Mouse (Mus musculus) liver, adult 2 months (tissue): ENCODE measurements around the gene Uqcc2. TPM values are rescaled to one million over a fixed set of nuclear protein-coding genes. Genes with fewer than 3 reads are reported as not detected.

Source experiments
- DNase-seq: peaks from one replicate; pipeline ENCODE4 v3.0.0-alpha.2; 2011; ENCODE audit warnings: low read depth, low spot score; ENCODE audit errors: extremely low read depth
- H3K27ac ChIP-seq: fragments of 200-500 bp; replicated peaks from 2 replicates; pipeline ENCODE4 v1.5.1; 2012; ENCODE audit warnings: low read depth, mild to moderate bottlenecking, control low read depth, inconsistent platforms, low read length; ENCODE audit not compliant: insufficient read depth
- H3K27me3 ChIP-seq: fragments of 200-500 bp; 2 replicates; pipeline ENCODE4 v1.6.1; 2012; ENCODE audit warnings: mild to moderate bottlenecking, moderate library complexity, low read length, inconsistent platforms; ENCODE audit not compliant: control insufficient read depth, insufficient read depth
- H3K36me3 ChIP-seq: fragments of 200-500 bp; 2 replicates; pipeline ENCODE4 v1.6.1; 2012; ENCODE audit warnings: low read length, inconsistent platforms; ENCODE audit not compliant: control insufficient read depth, insufficient read depth
- H3K4me1 ChIP-seq: fragments of 200-500 bp; 2 replicates; pipeline ENCODE4 v1.6.1; 2011; ENCODE audit warnings: low read length; ENCODE audit not compliant: control insufficient read depth, insufficient read depth
- H3K4me3 ChIP-seq: fragments of 200-500 bp; 2 replicates; pipeline ENCODE4 v1.5.1; 2011; ENCODE audit warnings: low read depth, mild to moderate bottlenecking, control low read depth, low read length, moderate library complexity; ENCODE audit not compliant: insufficient read depth
- H3K79me2 ChIP-seq: fragments of 200-500 bp; 2 replicates; pipeline ENCODE4 v1.6.1; 2012; ENCODE audit warnings: inconsistent platforms, mild to moderate bottlenecking, low read length, moderate library complexity; ENCODE audit not compliant: control insufficient read depth, insufficient read depth
- H3K9ac ChIP-seq: fragments of 200-500 bp; 2 replicates; pipeline ENCODE4 v1.6.1; 2012; ENCODE audit warnings: low read depth, mild to moderate bottlenecking, control low read depth, inconsistent platforms, low read length
- CTCF ChIP-seq: fragments of 200-500 bp; IDR thresholded peaks from 2 replicates; pipeline ENCODE4 v1.5.1; 2011; ENCODE audit warnings: low read depth, low read length, control low read depth
- POLR2A ChIP-seq: fragments of 200-500 bp; IDR thresholded peaks from 2 replicates; pipeline ENCODE4 v1.6.1; 2011; ENCODE audit warnings: low read length, control low read depth; ENCODE audit not compliant: insufficient read depth; ENCODE audit errors: extremely low read depth
- WGBS: fragments of 180-500 bp; shearing (Covaris S2); methylation state at CpG from one replicate; pipeline ENCODE4 v1.1.7; 2018; 5-methylcytosine and 5-hydroxymethylcytosine counted together
- polyA plus RNA-seq: library from polyadenylated mRNA; depleted of rRNA; stranded (reverse); fragments of >200 nt; gene quantifications from 2 replicates; pipeline ENCODE4 v1.2.3, GENCODE M21; 2012
- total RNA-seq: library from RNA; depleted of rRNA; stranded (reverse); fragments of >200 nt; gene quantifications from 2 replicates; pipeline ENCODE4 v1.2.3, GENCODE M21; 2014

The Uqcc2 gene
- total and polyA plus RNA-seq, 2 experiments: 78.9 to 135 TPM

DNA sequence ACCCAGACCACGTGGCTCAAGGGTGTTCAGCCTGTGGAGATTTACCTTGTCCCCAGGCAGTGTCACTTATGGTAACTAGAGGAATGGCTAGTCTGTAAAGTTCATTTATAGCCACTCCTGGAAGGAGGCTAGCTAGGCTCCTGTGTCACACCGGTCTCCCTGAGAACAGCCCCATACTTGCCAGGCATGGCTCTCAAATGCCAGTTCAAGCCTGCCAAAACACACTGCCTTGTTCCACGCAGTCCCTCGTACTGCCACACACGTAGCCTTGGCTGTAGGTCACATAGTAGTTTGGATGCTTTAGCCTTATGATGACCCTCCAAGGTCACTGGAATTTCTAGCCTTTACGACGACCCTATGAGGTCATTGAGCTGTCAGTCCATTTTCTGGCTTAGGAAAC lies 25.5 kb upstream of the Uqcc2 start:
- Histone ChIP-seq H3K9ac (no peak overlapping the region), H3K4me3 (no peak overlapping the region), H3K27ac (no peak overlapping the region), H3K27me3 (no peaks in the 10 kb centered on the region), H3K4me1 (no peaks in the 10 kb centered on the region), H3K36me3 (no peaks in the 10 kb centered on the region), H3K79me2 (no peaks in the 10 kb centered on the region)
- 73% methylated on average over 7 of the region's 7 CpGs for WGBS
- TF ChIP-seq CTCF (no peak), POLR2A (no peak)
- DNase-seq: no peak

DNA sequence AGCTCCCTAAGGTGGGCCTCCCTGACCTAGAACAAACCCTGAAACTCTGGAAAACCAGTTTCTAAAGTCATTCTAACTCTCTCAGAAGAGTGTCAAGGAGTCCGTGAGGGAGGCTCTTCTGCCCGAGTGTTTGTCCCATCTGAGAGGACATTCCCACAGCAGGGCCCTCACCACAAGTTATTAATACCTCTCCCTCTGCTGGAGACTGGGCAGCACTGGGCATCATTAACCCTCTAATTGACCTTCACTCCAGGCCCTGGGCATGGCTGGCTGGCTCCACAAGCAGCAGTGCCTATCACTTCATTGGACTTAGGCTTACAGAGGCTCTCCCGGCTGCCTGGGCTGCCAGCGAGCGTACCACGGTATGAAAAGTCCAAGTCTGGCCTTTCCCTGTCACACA lies 24.7 kb upstream of the Uqcc2 start:
- DNase-seq: no peak
- WGBS: 89% methylated on average over 6 of the region's 6 CpGs
- Histone ChIP-seq H3K9ac (no peak overlapping the region), H3K4me3 (no peak overlapping the region), H3K27me3 (no peaks in the 10 kb centered on the region), H3K79me2 (no peaks in the 10 kb centered on the region), H3K27ac (no peak overlapping the region), H3K36me3 (no peaks in the 10 kb centered on the region), H3K4me1 (no peaks in the 10 kb centered on the region)
- no peak for TF ChIP-seq CTCF
- TF ChIP-seq POLR2A: no peak

DNA sequence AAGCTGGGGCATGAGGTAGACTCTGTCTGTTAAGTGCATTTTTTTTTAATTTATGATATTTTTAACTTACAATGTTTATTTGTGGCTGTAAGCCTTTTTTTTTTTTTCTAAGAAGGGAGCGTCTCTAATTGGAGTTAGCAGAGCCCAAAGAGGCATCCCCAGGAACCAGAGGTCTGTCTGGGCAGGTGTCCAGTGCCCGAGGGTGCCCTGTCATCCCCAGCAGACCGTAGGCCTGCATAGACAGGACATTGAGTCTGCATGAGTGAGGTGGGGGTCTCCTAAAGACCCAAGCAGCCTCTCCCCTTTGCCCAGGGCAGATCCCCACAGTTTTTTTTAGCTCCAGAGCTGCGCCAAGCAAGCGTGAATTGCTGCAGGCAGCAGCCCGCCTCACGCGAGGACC lies 22.0 kb upstream of the Uqcc2 start:
- Histone ChIP-seq H3K4me3 (no peak overlapping the region), H3K79me2 (no peaks in the 10 kb centered on the region), H3K27me3 (no peaks in the 10 kb centered on the region), H3K36me3 (no peaks in the 10 kb centered on the region), H3K9ac (no peak overlapping the region), H3K27ac (no peak overlapping the region), H3K4me1 (no peaks in the 10 kb centered on the region)
- TF ChIP-seq CTCF (no peak), POLR2A (no peak)
- no peak for DNase-seq
- 87% methylated on average over 8 of the region's 8 CpGs for WGBS

DNA sequence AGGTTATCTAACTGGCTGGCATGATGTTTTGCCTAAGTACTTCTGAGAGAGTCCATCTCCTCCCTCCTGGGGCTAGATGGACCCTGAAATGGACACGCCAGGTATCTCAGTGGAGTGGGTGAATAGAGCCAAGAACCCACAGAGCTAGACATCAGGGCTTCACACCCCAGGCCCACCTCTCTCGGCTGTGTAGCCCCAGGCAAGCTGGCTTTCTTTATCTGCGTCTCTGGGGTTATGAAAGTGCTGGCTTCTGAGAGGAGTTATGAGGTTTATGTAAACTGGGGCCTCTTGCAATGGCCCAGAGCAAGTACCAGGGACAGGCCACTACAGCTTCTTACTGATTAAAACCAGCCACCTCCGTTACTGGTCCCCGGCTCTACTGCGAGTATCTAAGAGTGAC lies 21.2 kb upstream of the Uqcc2 start:
- WGBS: 78% methylated on average over 6 of the region's 6 CpGs
- no peaks in the 10 kb centered on the region for H3K27me3 ChIP-seq
- no peaks in the 10 kb centered on the region for H3K36me3 ChIP-seq
- no peaks in the 10 kb centered on the region for H3K4me1 ChIP-seq
- H3K79me2 ChIP-seq: no peaks in the 10 kb centered on the region
- no peak for TF ChIP-seq POLR2A
- TF ChIP-seq CTCF: no peak
- no peak overlapping the region for H3K9ac ChIP-seq
- no peak for DNase-seq
- no peak overlapping the region for H3K4me3 ChIP-seq
- no peak overlapping the region for H3K27ac ChIP-seq

DNA sequence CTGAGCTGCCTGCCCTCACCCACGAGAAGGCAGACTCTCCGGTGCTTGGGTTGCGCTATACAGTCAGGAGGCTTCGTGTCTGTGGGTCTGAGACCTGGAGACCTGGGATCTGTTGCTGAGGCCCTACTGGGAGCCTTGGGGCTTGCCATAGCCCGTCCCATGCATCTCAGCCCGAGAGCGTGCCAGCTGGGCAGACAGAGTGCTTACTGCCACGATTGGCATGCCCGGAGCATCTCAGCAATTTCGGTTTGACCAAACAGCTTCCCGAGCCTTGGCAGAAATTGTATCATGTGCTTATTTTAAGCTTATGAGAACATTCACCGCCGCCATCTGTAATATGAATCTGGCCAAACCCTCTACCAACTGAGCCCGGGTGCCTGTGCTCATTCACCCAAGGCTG lies 20.5 kb upstream of the Uqcc2 start:
- Histone ChIP-seq H3K9ac (no peak overlapping the region), H3K27ac (no peak overlapping the region), H3K4me1 (no peaks in the 10 kb centered on the region)

DNA sequence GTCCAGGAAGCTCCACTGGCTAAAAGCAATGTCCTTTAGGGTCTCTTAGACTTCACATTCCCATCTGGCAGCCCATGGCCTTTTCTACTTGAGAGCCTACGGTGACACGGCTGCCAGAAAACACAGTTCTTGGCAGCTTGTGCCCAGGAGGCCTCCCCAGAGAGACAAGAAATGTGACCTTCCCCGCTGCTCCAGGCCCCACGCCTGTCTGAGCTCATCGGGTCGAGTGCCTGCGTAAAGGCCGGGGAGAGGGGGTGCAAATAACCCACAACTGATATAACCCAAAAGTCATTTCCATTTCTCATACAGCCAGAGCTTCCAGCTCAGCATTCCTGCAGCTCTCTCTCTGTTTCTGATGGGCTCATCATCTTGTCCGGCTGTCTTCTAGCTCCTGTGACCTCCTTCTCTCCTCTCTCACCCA lies 20.1 kb upstream of the Uqcc2 start:
- H3K27me3 ChIP-seq: no peaks in the 10 kb centered on the region
- H3K9ac ChIP-seq: no peak overlapping the region
- H3K4me3 ChIP-seq: no peak overlapping the region
- no peak for TF ChIP-seq POLR2A
- no peak for TF ChIP-seq CTCF
- no peaks in the 10 kb centered on the region for H3K36me3 ChIP-seq
- H3K79me2 ChIP-seq: no peaks in the 10 kb centered on the region
- 68% methylated on average over 9 of the region's 9 CpGs for WGBS
- no peak for DNase-seq
- no peaks in the 10 kb centered on the region for H3K4me1 ChIP-seq
- H3K27ac ChIP-seq: no peak overlapping the region

More for the DNA sequence above, 20.5 kb upstream of the Uqcc2 start:
- Histone ChIP-seq H3K27me3 (no peaks in the 10 kb centered on the region), H3K4me3 (no peak overlapping the region), H3K36me3 (no peaks in the 10 kb centered on the region), H3K79me2 (no peaks in the 10 kb centered on the region)
- WGBS: 91% methylated on average over 14 of the region's 14 CpGs
- TF ChIP-seq CTCF (no peak), POLR2A (no peak)
- DNase-seq: no peak
